Mouse (Mus musculus): ENCODE results near the gene Cers1. TPM values are rescaled to one million over a fixed set of nuclear protein-coding genes. Genes with fewer than 3 reads are reported as not detected.

Gene Cers1
- polyA plus RNA-seq, 1 experiment from 2014 or later: 31.9 TPM

GRCm38 (mm10) chr8:70283136-70284077 lies 32.2 kb upstream of the Cers1 start:
- ATAC-seq (replicated peaks): peak; percentile 66
- peaks cover 20% of the 10 kb centered on the region for H3K36me3 ChIP-seq
- peaks cover 16% of the 10 kb centered on the region for H3K4me1 ChIP-seq
- peak overlapping the region; percentile 89 for H3K4me2 ChIP-seq (replicated peaks)
- H3K27ac ChIP-seq (replicated peaks): peak overlapping the region; percentile 56
- no peaks in the 10 kb centered on the region for H3K27me3 ChIP-seq
- H3K9ac ChIP-seq (replicated peaks): peak overlapping the region; percentile 92
- no peaks in the 10 kb centered on the region for H3K9me3 ChIP-seq
- under 1% methylated on average over 54 of the region's 55 CpGs for WGBS
- peak overlapping the region; percentile 70 for H3K4me3 ChIP-seq

GRCm38 (mm10) chr8:70284421-70284820 lies 31.2 kb upstream of the Cers1 start:
- Histone ChIP-seq H3K4me2 (replicated peaks) (no peak overlapping the region), H3K4me3 (no peak overlapping the region), H3K9ac (replicated peaks) (no peak overlapping the region), H3K27ac (replicated peaks) (no peak overlapping the region), H3K9me3 (no peaks in the 10 kb centered on the region), H3K36me3 (peaks cover 28% of the 10 kb centered on the region), H3K4me1 (peaks cover 16% of the 10 kb centered on the region), H3K27me3 (no peaks in the 10 kb centered on the region)
- WGBS: 79% methylated on average over 5 of the region's 5 CpGs
- no peak for ATAC-seq (replicated peaks)

GRCm38 (mm10) chr8:70285304-70285703 lies 30.3 kb upstream of the Cers1 start:
- no peak for ATAC-seq (replicated peaks)
- H3K4me1 ChIP-seq: peaks cover 16% of the 10 kb centered on the region
- WGBS: 97% methylated on average over 15 of the region's 15 CpGs

GRCm38 (mm10) chr8:70286737-70287136 lies 28.8 kb upstream of the Cers1 start:
- no peak overlapping the region for H3K4me3 ChIP-seq
- peaks cover 49% of the 10 kb centered on the region for H3K36me3 ChIP-seq
- 89% methylated on average over 8 of the region's 8 CpGs for WGBS

More at GRCm38 (mm10) chr8:70285304-70285703, 30.3 kb upstream of the Cers1 start:
- Histone ChIP-seq H3K9ac (replicated peaks) (no peak overlapping the region), H3K27ac (replicated peaks) (no peak overlapping the region), H3K36me3 (peaks cover 34% of the 10 kb centered on the region), H3K4me3 (no peak overlapping the region), H3K4me2 (replicated peaks) (no peak overlapping the region), H3K27me3 (no peaks in the 10 kb centered on the region), H3K9me3 (no peaks in the 10 kb centered on the region)

GRCm38 (mm10) chr8:70293988-70294405 lies 21.6 kb upstream of the Cers1 start:
- 77% methylated on average over 5 of the region's 5 CpGs for WGBS

More at GRCm38 (mm10) chr8:70286737-70287136, 28.8 kb upstream of the Cers1 start:
- Histone ChIP-seq H3K9ac (replicated peaks) (no peak overlapping the region), H3K9me3 (no peaks in the 10 kb centered on the region), H3K27me3 (no peaks in the 10 kb centered on the region), H3K27ac (replicated peaks) (no peak overlapping the region), H3K4me2 (replicated peaks) (no peak overlapping the region), H3K4me1 (peaks cover 16% of the 10 kb centered on the region)
- no peak for ATAC-seq (replicated peaks)

GRCm38 (mm10) chr8:70300881-70301280 lies 14.7 kb upstream of the Cers1 start:
- no peak overlapping the region for H3K27ac ChIP-seq (replicated peaks)
- H3K9me3 ChIP-seq: no peaks in the 10 kb centered on the region
- WGBS: 91% methylated on average over 3 of the region's 3 CpGs
- H3K4me2 ChIP-seq (replicated peaks): no peak overlapping the region
- H3K36me3 ChIP-seq: peaks cover 43% of the 10 kb centered on the region
- H3K4me1 ChIP-seq: peaks cover 28% of the 10 kb centered on the region
- no peak overlapping the region for H3K4me3 ChIP-seq
- ATAC-seq (replicated peaks): no peak
- no peaks in the 10 kb centered on the region for H3K27me3 ChIP-seq
- H3K9ac ChIP-seq (replicated peaks): no peak overlapping the region

More at GRCm38 (mm10) chr8:70293988-70294405, 21.6 kb upstream of the Cers1 start:
- Histone ChIP-seq H3K27ac (replicated peaks) (no peak overlapping the region), H3K4me2 (replicated peaks) (no peak overlapping the region), H3K9me3 (no peaks in the 10 kb centered on the region), H3K9ac (replicated peaks) (no peak overlapping the region), H3K36me3 (peaks cover 89% of the 10 kb centered on the region), H3K4me1 (no peaks in the 10 kb centered on the region), H3K27me3 (no peaks in the 10 kb centered on the region), H3K4me3 (no peak overlapping the region)
- no peak for ATAC-seq (replicated peaks)

GRCm38 (mm10) chr8:70302358-70302890 lies 13.2 kb upstream of the Cers1 start, which contains the start of the genes Ddx49 and Cope:
Gene Ddx49 (minus strand): TSS chr8:70302489.
Gene Cope (plus strand): TSS chr8:70302518.
- Histone ChIP-seq H3K9me3 (no peaks in the 10 kb centered on the region), H3K4me3 (peak within 1 kb of the TSS; percentile 81), H3K27me3 (no peaks in the 10 kb centered on the region), H3K4me2 (replicated peaks) (peak within 1 kb of the TSS; percentile 91), H3K27ac (replicated peaks) (peak within 1 kb of the TSS; percentile 74), H3K36me3 (peaks cover 40% of the 10 kb centered on the region), H3K4me1 (peaks cover 28% of the 10 kb centered on the region), H3K9ac (replicated peaks) (peak within 1 kb of the TSS; percentile 68)
- WGBS: under 1% methylated on average over 40 of the region's 40 CpGs
- ATAC-seq (replicated peaks): peak; percentile 94

- Histone ChIP-seq H3K4me1 (peaks cover 28% of the 10 kb centered on the region), H3K4me2 (replicated peaks) (peak overlapping the region; percentile 91), H3K9ac (replicated peaks) (peak overlapping the region; percentile 68), H3K4me3 (peak overlapping the region; percentile 81), H3K9me3 (no peaks in the 10 kb centered on the region), H3K27me3 (no peaks in the 10 kb centered on the region), H3K36me3 (peaks cover 40% of the 10 kb centered on the region), H3K27ac (replicated peaks) (peak overlapping the region; percentile 74)
- peak; percentile 51 for ATAC-seq (replicated peaks)
- 5% methylated on average over 16 of the region's 16 CpGs for WGBS
These were observed 12.7 kb upstream of the Cers1 start for GRCm38 (mm10) chr8:70302901-70303300.

- Histone ChIP-seq H3K36me3 (peaks cover 72% of the 10 kb centered on the region), H3K27ac (replicated peaks) (no peak overlapping the region), H3K9ac (replicated peaks) (no peak overlapping the region), H3K4me1 (peaks cover 5% of the 10 kb centered on the region), H3K27me3 (no peaks in the 10 kb centered on the region), H3K9me3 (no peaks in the 10 kb centered on the region), H3K4me3 (no peak overlapping the region), H3K4me2 (replicated peaks) (no peak overlapping the region)
- 19% methylated on average over 2 of the region's 2 CpGs for WGBS
- no peak for ATAC-seq (replicated peaks)
These were observed 6.3 kb upstream of the Cers1 start for GRCm38 (mm10) chr8:70309311-70309710.

- H3K4me2 ChIP-seq (replicated peaks): no peak overlapping the region
These were observed 2.2 kb upstream of the Cers1 start for GRCm38 (mm10) chr8:70313399-70313798.

GRCm38 (mm10) chr8:70316511-70317504 lies 1.2 kb downstream of the Cers1 start:
- Histone ChIP-seq H3K9ac (replicated peaks) (peak overlapping the region; percentile 74), H3K9me3 (no peaks in the 10 kb centered on the region), H3K36me3 (peaks cover 27% of the 10 kb centered on the region), H3K4me1 (peaks cover 32% of the 10 kb centered on the region), H3K27me3 (no peaks in the 10 kb centered on the region), H3K4me2 (replicated peaks) (peak overlapping the region; percentile 63), H3K4me3 (peak overlapping the region; percentile 63), H3K27ac (replicated peaks) (peak overlapping the region; percentile 89)
- ATAC-seq (replicated peaks): peak; percentile 93
- WGBS: 2% methylated on average over 15 of the region's 15 CpGs

More at GRCm38 (mm10) chr8:70313399-70313798, 2.2 kb upstream of the Cers1 start:
- 68% methylated on average over 2 of the region's 2 CpGs for WGBS
- no peaks in the 10 kb centered on the region for H3K27me3 ChIP-seq
- no peak overlapping the region for H3K9ac ChIP-seq (replicated peaks)
- no peaks in the 10 kb centered on the region for H3K9me3 ChIP-seq
- H3K4me3 ChIP-seq: no peak overlapping the region
- peaks cover 32% of the 10 kb centered on the region for H3K4me1 ChIP-seq
- no peak overlapping the region for H3K27ac ChIP-seq (replicated peaks)
- no peak for ATAC-seq (replicated peaks)
- H3K36me3 ChIP-seq: peaks cover 39% of the 10 kb centered on the region
